Mouse (Mus musculus) liver, embryonic 11.5 days (tissue): Measurements from ENCODE around the gene Sh3rf1. TPM values are rescaled to one million over a fixed set of nuclear protein-coding genes. Genes with fewer than 3 reads are reported as not detected.

ENCODE experiments used
- ATAC-seq: fragments of 200-750 bp; cut with Nextera tagmentation; replicated peaks from 2 replicates; pipeline ENCODE4 v1.8.0; 2017; ENCODE audit warnings: moderate number of reproducible peaks, mild to moderate bottlenecking, moderate TSS enrichment, moderate library complexity; ENCODE audit not compliant: low FRiP score
- DNase-seq: peaks from one replicate; pipeline ENCODE4 v3.0.0-alpha.2; 2017; ENCODE audit warnings: low spot score
- H3K27ac ChIP-seq: fragments of 300-500 bp; sonication (generic); 2 replicates; pipeline ENCODE4 v1.5.1; 2014; ENCODE audit warnings: mild to moderate bottlenecking, low read depth, low read length, control low read depth
- H3K27me3 ChIP-seq: fragments of 300-500 bp; sonication (generic); replicated peaks from 2 replicates; pipeline ENCODE4 v1.6.1; 2014; ENCODE audit warnings: low read length, mixed read lengths; ENCODE audit not compliant: control insufficient read depth, insufficient read depth
- H3K36me3 ChIP-seq: fragments of 300-500 bp; sonication (generic); 2 replicates; pipeline ENCODE4 v1.6.1; 2014; ENCODE audit warnings: mild to moderate bottlenecking, low read length, moderate library complexity, mixed read lengths; ENCODE audit not compliant: control insufficient read depth, insufficient read depth
- H3K4me1 ChIP-seq: fragments of 300-500 bp; sonication (generic); replicated peaks from 2 replicates; pipeline ENCODE4 v1.6.1; 2014; ENCODE audit warnings: low read length, mixed read lengths; ENCODE audit not compliant: control insufficient read depth, insufficient read depth
- H3K4me2 ChIP-seq: fragments of 300-500 bp; sonication (generic); 2 replicates; pipeline ENCODE4 v1.6.1; 2014; ENCODE audit warnings: mild to moderate bottlenecking, control low read depth, moderate library complexity
- H3K4me3 ChIP-seq: fragments of 300-500 bp; sonication (generic); 2 replicates; pipeline ENCODE4 v1.5.1; 2014; ENCODE audit warnings: low read depth, low read length, control low read depth
- H3K9ac ChIP-seq: fragments of 300-500 bp; sonication (generic); 2 replicates; pipeline ENCODE4 v1.6.1; 2014; ENCODE audit warnings: low read depth, low read length, control low read depth
- H3K9me3 ChIP-seq: fragments of 300-500 bp; sonication (generic); 2 replicates; pipeline ENCODE4 v1.6.1; 2016; ENCODE audit warnings: low read length, inconsistent platforms, mixed read lengths; ENCODE audit not compliant: control insufficient read depth
- WGBS: fragments of 180-500 bp; shearing (Covaris S2); extraction: QIAGEN DNeasy Blood & Tissue Kit; methylation state at CpG from one replicate; pipeline ENCODE4 v1.1.7; 2014; 5-methylcytosine and 5-hydroxymethylcytosine counted together
- polyA plus RNA-seq: library from polyadenylated mRNA; unstranded; fragments of >200 nt; fragmentation: Nextera tagmentation; extraction: Ambion mirVana; gene quantifications from 2 replicates; pipeline ENCODE4 v1.2.1, GENCODE M21; 2014

Gene Sh3rf1
- polyA plus RNA-seq, 1 experiment from 2014 or later: 6.7 TPM

DNA sequence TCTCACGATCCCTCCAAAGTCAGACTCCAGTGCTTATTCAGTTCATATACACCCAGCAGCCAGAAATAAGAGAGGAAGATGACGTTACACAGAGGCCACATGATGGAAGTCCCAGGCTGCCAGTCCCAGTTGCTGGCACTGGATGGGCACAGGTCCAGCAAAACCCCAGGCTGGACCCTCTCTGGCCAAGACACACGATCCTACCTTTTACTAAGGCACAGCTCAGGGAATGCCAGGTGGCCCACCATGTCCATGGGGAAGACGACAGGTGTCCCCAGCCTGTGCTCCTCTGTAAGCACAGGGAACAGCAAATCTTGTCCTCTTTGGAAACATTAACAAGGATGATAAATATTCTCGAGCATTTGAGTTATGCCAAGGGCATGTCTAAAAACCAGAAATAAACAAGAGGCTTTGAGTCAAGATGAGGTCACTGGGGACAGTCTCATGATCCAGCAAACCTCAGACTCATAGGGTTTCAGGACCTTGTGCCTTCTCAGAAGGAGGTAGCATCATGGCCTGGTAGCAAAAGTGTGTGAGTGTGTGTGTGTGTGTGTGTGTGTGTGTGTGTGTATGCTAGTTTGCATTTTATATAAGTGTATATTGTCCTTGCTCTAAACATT is 29.3 kb upstream of the Sh3rf1 start:
- H3K9me3 ChIP-seq: no peaks in the 10 kb centered on the region; the same call in 1 of the 2 replicates
- no peak for DNase-seq
- no peak for ATAC-seq
- H3K27ac ChIP-seq: no peak overlapping the region
- no peaks in the 10 kb centered on the region for H3K27me3 ChIP-seq
- no peak overlapping the region for H3K4me3 ChIP-seq
- H3K4me2 ChIP-seq: no peak overlapping the region
- no peaks in the 10 kb centered on the region for H3K4me1 ChIP-seq
- WGBS: 72% methylated on average over 5 of the region's 5 CpGs
- no peak overlapping the region for H3K9ac ChIP-seq
- no peaks in the 10 kb centered on the region for H3K36me3 ChIP-seq

DNA sequence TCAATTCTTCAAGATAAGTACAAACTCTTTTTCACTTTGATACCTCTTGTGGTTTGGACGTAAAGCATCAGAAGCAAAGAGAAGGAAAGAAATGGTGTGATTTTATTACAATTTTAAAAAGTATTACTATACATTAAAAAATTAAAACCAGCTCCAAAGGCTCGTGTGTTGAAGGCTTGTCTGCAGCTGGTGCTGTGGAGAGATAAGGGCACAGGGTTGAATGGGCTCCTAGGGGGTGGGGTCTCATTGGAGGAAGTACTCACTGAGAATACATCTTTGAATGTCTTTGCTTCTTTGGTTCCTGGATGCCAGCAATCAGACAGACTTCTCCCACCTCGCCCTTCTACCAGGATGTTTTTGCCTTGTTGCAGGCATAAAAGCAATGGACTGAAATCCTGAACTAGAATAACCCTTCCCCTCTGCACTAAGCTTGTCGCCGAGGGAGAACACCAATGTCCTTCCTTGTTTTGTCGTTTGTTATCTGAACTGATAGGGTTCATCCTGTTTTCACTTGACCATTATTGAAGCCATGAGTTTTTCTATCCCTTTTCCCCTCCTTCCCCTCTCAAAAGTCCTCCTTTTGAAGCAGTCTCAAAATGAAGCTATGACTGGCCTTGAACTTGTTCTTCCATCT is 23.3 kb upstream of the Sh3rf1 start:
- Histone ChIP-seq H3K4me1 (no peaks in the 10 kb centered on the region), H3K9me3 (no peaks in the 10 kb centered on the region; the same call in 1 of the 2 replicates), H3K27me3 (no peaks in the 10 kb centered on the region), H3K9ac (no peak overlapping the region), H3K4me3 (no peak overlapping the region), H3K27ac (no peak overlapping the region), H3K4me2 (no peak overlapping the region), H3K36me3 (no peaks in the 10 kb centered on the region)
- DNase-seq (no peak), ATAC-seq (0 out of 2 replicates have a peak, but pooled peaks have one; percentile 47)
- WGBS: 30% methylated on average over 6 of the region's 6 CpGs

DNA sequence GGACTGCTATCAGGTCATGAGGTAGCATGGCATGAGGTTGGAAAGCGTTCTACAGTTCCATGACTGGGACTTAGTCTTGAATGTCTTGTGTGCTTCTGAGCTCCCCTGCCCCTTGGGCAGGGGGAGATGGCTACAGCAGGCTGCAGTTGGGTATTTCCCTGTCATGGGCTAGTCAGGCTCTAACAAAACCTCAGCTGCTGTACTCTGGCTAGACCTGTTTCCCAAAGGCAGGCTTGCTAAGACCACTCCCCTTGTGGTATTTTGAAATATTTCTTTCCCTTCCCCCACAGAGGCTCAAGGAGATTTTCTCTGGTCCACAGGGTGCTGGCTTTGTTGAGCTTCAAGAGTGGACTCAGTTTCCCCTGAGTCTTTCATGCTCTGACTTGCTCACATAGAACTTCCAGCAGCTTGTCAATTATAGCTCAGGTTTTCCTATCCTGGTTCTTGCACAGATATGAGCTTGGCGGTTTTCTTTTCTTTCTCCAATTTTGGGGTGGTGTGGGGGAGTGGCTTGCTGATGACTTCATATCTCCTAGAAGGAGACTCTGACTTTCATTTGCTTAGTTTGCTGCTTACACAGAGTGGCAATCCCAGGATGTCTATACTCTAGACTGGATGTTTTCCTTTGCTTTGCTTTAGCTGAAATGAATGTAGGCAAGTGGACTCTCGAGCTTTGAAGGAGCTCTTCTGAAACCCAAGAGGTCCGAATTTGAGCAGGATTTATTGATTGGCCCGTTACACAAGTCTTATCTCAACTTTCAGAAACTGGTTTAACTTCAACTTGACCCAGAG is 20.4 kb upstream of the Sh3rf1 start:
- Histone ChIP-seq H3K4me1 (no peaks in the 10 kb centered on the region), H3K36me3 (no peaks in the 10 kb centered on the region), H3K4me3 (no peak overlapping the region), H3K4me2 (no peak overlapping the region), H3K27ac (no peak overlapping the region), H3K9ac (no peak overlapping the region), H3K27me3 (no peaks in the 10 kb centered on the region), H3K9me3 (no peaks in the 10 kb centered on the region; the same call in 1 of the 2 replicates)
- ATAC-seq (no peak), DNase-seq (no peak)
- WGBS: 70% methylated on average over 5 of the region's 5 CpGs

- 44% methylated on average over 2 of the region's 2 CpGs for WGBS
- Histone ChIP-seq H3K4me1 (no peaks in the 10 kb centered on the region), H3K4me2 (no peak overlapping the region), H3K9me3 (no peaks in the 10 kb centered on the region), H3K36me3 (no peaks in the 10 kb centered on the region), H3K9ac (no peak overlapping the region), H3K4me3 (no peak overlapping the region), H3K27me3 (no peaks in the 10 kb centered on the region), H3K27ac (no peak overlapping the region)
- DNase-seq (no peak), ATAC-seq (no peak)
Observed at GRCm38 (mm10) chr8:61206876-61207275, 16.8 kb upstream of the Sh3rf1 start.

DNA sequence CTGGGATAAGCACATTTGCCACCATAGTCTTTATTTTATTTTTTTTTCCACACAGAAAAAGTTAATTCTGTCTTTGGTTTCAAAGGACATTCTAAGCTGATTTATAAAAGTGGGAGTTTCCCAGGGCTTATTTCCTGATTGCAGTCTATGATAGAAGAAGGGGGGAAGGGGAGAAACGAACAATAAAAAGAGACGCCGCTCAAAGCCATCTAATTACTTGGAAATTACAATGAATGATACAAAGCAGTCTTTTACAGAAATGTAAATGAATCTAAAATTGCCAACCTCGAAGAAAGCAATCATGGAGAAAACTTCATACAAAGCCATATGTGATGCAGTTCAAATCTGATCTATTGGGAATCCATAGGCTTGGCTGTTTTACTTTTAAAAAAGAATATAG is 16.0 kb upstream of the Sh3rf1 start:
- no peak overlapping the region for H3K4me3 ChIP-seq
- no peaks in the 10 kb centered on the region for H3K4me1 ChIP-seq
- DNase-seq (no peak), ATAC-seq (no peak)
- H3K9ac ChIP-seq: no peak overlapping the region
- no peaks in the 10 kb centered on the region for H3K27me3 ChIP-seq
- H3K4me2 ChIP-seq: no peak overlapping the region
- WGBS: 86% methylated on average over 4 of the region's 4 CpGs
- H3K9me3 ChIP-seq: no peaks in the 10 kb centered on the region
- no peaks in the 10 kb centered on the region for H3K36me3 ChIP-seq
- no peak overlapping the region for H3K27ac ChIP-seq

- H3K9ac ChIP-seq: no peak overlapping the region
- H3K4me3 ChIP-seq: no peak overlapping the region
- H3K36me3 ChIP-seq: no peaks in the 10 kb centered on the region
- no peak overlapping the region for H3K27ac ChIP-seq
- no peaks in the 10 kb centered on the region for H3K27me3 ChIP-seq
- H3K9me3 ChIP-seq: no peaks in the 10 kb centered on the region
- no peak for DNase-seq
- WGBS: 75% methylated on average over 9 of the region's 9 CpGs
- ATAC-seq: no peak
- no peaks in the 10 kb centered on the region for H3K4me1 ChIP-seq
- H3K4me2 ChIP-seq: no peak overlapping the region
Observed at GRCm38 (mm10) chr8:61208719-61209118, 15.0 kb upstream of the Sh3rf1 start.

- Histone ChIP-seq H3K4me3 (no peak overlapping the region), H3K27me3 (no peaks in the 10 kb centered on the region), H3K9me3 (no peaks in the 10 kb centered on the region), H3K4me1 (no peaks in the 10 kb centered on the region), H3K27ac (no peak overlapping the region), H3K4me2 (no peak overlapping the region), H3K36me3 (no peaks in the 10 kb centered on the region), H3K9ac (no peak overlapping the region)
- 87% methylated on average over 8 of the region's 8 CpGs for whole genome bisulfite sequencing
- DNase-seq (no peak), ATAC-seq (no peak)
Observed at GRCm38 (mm10) chr8:61210836-61211235, 12.8 kb upstream of the Sh3rf1 start.

DNA sequence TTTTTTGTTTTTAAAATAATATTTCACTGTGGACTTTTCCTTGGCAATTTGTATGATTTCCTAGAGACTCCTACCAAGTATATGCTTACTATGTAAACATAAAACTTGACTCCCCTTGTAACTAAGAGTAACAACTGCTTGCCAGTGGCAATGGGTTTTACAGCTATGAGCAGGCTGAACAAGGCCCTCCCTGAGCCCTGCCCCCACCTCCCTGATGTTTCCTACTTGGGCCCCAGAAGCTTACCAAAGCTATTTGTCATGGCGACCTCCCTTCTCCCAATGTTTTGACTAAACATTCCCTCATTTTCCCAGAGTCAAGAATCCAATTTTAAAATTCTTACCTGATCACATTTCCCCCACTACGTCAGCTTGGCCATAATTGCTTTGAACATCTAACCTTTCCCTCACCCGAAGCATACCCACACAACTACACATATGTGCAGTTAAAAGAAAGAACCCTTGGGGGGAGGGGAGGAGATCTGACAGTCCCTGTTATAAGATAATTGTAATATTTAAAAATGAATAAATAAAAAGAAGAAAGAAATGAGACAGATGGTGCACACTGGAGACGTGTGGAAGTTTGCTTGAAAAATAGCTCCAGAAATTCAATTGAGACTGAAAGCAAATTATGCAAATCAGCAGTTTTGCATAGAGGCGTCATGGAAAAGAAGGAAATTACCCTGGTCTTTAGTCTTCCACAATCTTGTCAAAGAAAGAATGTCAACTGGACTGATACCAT is 8.4 kb upstream of the Sh3rf1 start:
- Histone ChIP-seq H3K27me3 (no peaks in the 10 kb centered on the region), H3K9ac (no peak overlapping the region), H3K4me2 (no peak overlapping the region), H3K4me1 (no peaks in the 10 kb centered on the region), H3K27ac (no peak overlapping the region), H3K4me3 (no peak overlapping the region), H3K36me3 (no peaks in the 10 kb centered on the region), H3K9me3 (no peaks in the 10 kb centered on the region)
- ATAC-seq (no peak), DNase-seq (no peak)
- 74% methylated on average over 5 of the region's 5 CpGs for WGBS
